Mouse (Mus musculus): Measurements from ENCODE around the gene Crip1.

Crip1 gene

DNA sequence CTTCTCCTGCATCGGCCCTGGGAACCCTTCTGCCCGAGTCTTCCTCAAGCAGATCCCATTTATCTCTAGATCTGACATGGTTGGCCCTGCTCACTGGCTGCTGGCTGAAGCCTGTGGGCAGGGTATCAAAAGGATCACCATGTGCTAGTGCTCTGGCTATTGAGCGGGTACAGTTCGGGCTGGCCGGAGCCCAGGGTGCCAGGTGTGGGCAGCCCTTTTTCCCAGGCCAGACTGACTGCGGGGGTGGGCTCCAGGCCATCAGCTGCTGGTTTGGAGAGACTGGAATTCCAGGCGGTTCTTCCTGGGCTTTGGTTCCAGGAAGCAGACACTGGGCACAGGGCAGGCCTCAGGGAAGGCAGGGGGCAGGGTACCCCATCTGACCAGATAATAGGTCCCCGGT lies 1.4 kb downstream of the Crip1 start:
- no peak for DNase-seq (ENCODE audit: low spot score)

DNA sequence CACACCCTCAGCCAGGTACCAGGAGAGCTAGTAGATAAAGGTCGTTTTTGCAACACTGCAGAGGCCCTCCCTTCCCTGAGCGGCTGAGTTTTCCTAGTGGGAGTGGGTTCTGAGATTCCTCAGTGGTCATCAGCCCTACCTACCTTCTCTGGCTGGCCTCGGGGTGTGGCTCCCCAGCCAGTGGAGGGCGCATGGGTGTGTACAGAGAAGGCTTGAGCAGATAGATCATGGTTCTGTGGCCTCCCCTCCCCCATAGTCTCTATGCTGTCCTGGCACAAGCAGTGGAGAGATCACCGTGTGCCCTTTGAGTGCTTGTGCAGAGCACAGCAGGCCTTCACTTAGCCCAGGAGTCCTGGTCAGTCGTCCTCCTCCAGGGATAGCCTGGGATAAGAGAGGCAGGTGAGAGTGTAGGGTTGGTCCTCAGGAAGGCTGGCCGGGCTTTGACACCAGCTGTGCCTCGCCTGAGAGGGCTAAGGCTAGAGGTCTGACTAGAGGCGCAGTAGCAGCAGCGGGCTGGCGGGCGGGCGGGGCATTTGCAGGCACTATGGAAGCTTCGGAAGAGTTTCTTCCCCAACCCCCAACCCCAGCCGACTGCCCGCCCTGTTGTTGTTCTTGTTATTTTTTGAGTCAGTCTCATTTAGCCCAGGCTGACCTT lies 2.4 kb downstream of the Crip1 start:
- no peak for DNase-seq (ENCODE audit: low spot score)

- no peak for DNase-seq (ENCODE audit: low spot score)
These were observed 3.2 kb downstream of the Crip1 start for GRCm38 (mm10) chr12:113149341-113149740.

GRCm38 (mm10) chr12:113149896-113150295 lies 3.8 kb downstream of the Crip1 start:
- DNase-seq (ENCODE audit: low spot score), result no peak

- DNase-seq (ENCODE audit: low spot score), result no peak
These were observed 4.5 kb downstream of the Crip1 start for GRCm38 (mm10) chr12:113150591-113150990.

- no peak for DNase-seq (ENCODE audit: low spot score)
These were observed 4.9 kb downstream of the Crip1 start for GRCm38 (mm10) chr12:113151046-113151445.

DNA sequence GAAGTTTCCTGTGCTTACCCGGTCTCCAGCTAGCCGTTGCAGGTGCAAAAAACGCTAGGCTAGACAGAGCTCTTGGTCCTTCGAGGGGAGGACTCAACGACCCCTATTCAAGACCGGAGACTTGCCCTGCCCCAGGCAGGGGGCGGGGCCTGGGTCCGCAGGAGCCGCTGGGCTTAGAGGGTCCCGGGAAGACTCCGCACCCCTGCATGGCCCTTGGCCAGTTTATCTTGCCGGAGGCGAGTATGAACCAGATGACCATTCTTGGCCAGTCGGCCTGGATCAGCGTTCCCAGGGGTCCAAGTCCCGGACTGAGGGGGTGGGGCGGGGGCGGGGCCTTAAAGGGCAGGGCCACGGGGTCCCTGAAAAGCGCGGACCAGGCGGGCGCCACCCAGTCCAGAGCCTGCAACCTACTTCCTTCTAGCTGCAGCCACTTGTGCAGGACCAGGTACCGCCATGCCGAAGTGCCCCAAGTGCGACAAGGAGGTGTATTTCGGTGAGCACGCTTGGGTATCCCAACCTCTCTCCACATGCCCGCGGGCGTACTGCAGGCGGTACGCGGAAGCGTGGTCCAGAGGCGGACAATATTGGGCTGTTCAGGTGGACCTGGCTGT lies 5.7 kb downstream of the Crip1 start:
- DNase-seq (ENCODE audit: low spot score), result no peak

GRCm38 (mm10) chr12:113152272-113152661 lies 6.2 kb downstream of the Crip1 start:
- no peak for DNase-seq (ENCODE audit: low spot score)

GRCm38 (mm10) chr12:113152991-113153525 lies 6.9 kb downstream of the Crip1 start:
- no peak for DNase-seq (ENCODE audit: low spot score)

GRCm38 (mm10) chr12:113153971-113154370 lies 7.9 kb downstream of the Crip1 start:
- DNase-seq (ENCODE audit: low spot score), result no peak

DNA sequence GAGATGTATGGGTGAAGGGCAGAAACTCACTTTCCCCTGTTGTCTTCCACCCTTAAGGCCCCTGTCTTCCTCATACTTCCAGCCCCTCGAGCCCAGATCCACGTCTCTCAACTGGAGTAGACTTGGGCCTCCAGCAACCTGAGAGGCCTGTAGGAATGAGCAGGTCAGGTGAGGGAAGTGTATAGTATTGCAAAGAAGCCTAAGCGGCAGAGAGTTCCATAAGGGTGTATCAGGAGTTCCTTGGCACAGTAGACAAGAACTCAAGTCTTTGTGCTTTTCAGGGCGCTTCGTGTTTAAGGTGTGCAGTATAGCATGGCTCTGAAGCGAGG lies 8.6 kb downstream of the Crip1 start:
- DNase-seq (ENCODE audit: low spot score), result no peak

GRCm38 (mm10) chr12:113155076-113155771 lies 9.1 kb downstream of the Crip1 start:
- no peak for DNase-seq (ENCODE audit: low spot score)

DNA sequence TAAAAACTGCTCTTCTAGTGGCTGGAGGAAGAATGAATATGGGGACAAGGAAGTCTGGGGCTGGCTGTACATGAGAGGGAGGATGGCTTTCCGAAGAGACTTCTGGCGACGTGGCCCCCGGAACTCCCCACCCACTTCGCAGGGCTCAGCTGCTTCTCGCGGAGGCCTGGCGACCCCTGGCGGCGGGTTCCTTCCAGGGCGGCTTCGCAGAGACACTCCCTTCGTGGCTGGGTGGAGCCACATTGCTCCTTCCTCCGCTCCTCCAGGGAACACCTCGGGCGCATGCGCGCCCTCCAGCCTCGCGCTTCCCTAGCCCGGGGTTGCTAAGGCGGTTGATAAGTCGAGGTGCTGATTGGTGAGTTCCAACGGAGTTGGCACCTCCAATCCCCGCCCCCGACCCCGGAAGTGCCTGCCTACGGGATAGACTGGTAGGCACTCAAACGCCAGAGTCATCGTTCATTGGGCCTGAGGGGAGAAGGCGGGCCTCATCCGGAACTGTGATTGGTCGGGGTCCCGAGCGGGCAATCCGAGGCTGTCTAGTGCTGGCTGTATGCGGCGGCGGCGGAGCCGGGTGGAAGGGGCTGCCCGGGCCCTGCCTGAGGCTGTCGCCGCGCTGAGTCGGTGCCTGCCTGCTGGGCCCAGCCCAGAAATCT lies 9.9 kb downstream of the Crip1 start, which contains the start of gene Tedc1:
TSS of gene Tedc1 (plus strand) at position 535 of the 653 bp plus-strand sequence.
- DNase-seq (ENCODE audit: low spot score), result peak; percentile 98

- DNase-seq (ENCODE audit: low spot score), result no peak
These were observed 10.4 kb downstream of the Crip1 start for GRCm38 (mm10) chr12:113156540-113156929.

- DNase-seq (ENCODE audit: low spot score), result no peak
These were observed 10.9 kb downstream of the Crip1 start for GRCm38 (mm10) chr12:113157002-113157401.

DNA sequence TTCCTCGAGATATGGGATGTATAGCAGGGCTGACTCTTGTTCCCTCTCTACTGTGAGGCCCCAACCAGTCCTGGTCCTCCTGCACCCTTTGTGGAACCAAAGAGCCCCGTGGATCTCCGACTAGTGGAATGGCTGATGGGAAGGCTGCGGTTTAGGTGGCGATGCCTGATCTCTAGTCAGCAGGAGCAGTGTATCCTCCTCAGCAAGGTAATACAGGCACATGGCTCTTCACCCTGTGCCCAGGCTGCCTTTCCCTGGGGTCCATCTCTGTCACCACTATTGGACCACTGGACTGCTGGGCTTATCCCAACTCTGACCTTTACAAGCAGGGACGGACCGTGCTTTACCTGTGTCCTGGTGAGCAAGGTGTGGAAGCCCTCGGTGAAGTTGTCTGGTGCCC lies 11.4 kb downstream of the Crip1 start:
- DNase-seq (ENCODE audit: low spot score), result no peak

GRCm38 (mm10) chr12:113157971-113158370 lies 11.9 kb downstream of the Crip1 start:
- no peak for DNase-seq (ENCODE audit: low spot score)

GRCm38 (mm10) chr12:113163561-113164006 lies 17.5 kb downstream of the Crip1 start:
- DNase-seq (ENCODE audit: low spot score), result no peak

GRCm38 (mm10) chr12:113168031-113168536 lies 22.0 kb downstream of the Crip1 start:
- no peak for DNase-seq (ENCODE audit: low spot score)

GRCm38 (mm10) chr12:113176960-113177725 lies 31.0 kb downstream of the Crip1 start:
- DNase-seq (ENCODE audit: low spot score), result no peak

DNA sequence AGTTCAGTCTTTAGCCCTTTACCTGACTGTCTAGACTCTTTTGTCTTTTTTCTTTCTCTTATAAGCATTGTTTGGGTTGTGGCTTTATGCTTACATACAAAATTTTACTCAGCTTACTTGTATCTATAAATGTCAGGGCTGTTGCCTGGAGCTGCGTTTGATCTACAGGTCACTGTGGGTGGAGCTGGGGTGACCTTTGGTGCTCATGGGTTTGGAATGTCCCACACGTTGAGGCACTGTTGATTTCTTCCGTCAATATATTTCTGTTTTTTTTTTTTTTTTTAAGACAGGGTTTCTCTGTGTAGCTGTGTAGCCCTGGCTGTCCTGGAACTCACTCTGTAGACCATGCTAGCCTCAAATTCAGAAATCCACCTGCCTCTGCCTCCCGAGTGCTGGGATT lies 34.9 kb downstream of the Crip1 start:
- no peak for DNase-seq (ENCODE audit: low spot score)

DNA sequence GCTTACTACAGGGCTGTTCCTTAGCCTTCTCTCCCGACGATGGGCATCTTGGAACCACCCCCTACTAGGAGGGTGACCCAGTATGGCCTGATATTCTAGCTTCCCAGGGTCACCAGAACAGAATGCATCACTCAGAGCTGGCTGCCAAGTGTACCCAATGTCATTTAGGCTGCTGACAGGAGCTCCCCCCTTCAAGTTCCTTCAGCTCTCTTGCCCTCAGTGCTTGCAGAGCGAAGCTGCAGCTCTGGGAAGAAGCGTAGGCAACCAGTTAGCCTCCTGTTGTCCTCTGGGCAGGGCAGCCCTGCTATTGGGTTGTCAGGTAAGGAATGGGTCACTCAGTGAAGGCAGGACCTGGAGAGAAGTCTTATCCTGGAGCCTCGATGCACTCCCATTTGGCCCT lies 38.8 kb downstream of the Crip1 start:
- no peak for DNase-seq (ENCODE audit: low spot score)
